Mouse (Mus musculus): ENCODE results near the gene Ppp1r12a.
A peak's percentile ranks its signal among the peaks of the same experiment; 100 is the strongest.

Gene Ppp1r12a

GRCm38 (mm10) chr10:108161261-108162256, at the start of gene Ppp1r12a:
TSS of gene Ppp1r12a (plus strand) at chr10:108162193.
- peak; percentile 84 for ATAC-seq (ENCODE audit: low TSS enrichment)

GRCm38 (mm10) chr10:108113361-108114237, 48.4 kb upstream of the Ppp1r12a start:
- ATAC-seq (ENCODE audit: low TSS enrichment), result no peak

- ATAC-seq (ENCODE audit: low TSS enrichment), result peak; percentile 67
Observed at GRCm38 (mm10) chr10:108118200-108119163, 43.5 kb upstream of the Ppp1r12a start.

- no peak for ATAC-seq (ENCODE audit: low TSS enrichment)
Observed at GRCm38 (mm10) chr10:108119416-108119815, 42.6 kb upstream of the Ppp1r12a start.

GRCm38 (mm10) chr10:108124934-108125599, 36.9 kb upstream of the Ppp1r12a start:
- ATAC-seq (ENCODE audit: low TSS enrichment), result no peak

- no peak for ATAC-seq (ENCODE audit: low TSS enrichment)
Observed at GRCm38 (mm10) chr10:108129167-108129566, 32.8 kb upstream of the Ppp1r12a start.

GRCm38 (mm10) chr10:108131858-108132257, 30.1 kb upstream of the Ppp1r12a start:
- no peak for ATAC-seq (ENCODE audit: low TSS enrichment)

- ATAC-seq (ENCODE audit: low TSS enrichment), result peak; percentile 66
Observed at GRCm38 (mm10) chr10:108133253-108133652, 28.7 kb upstream of the Ppp1r12a start.

GRCm38 (mm10) chr10:108133745-108134144, 28.2 kb upstream of the Ppp1r12a start:
- peak; percentile 60 for ATAC-seq (ENCODE audit: low TSS enrichment)

- ATAC-seq (ENCODE audit: low TSS enrichment), result no peak
Observed at GRCm38 (mm10) chr10:108138347-108138746, 23.6 kb upstream of the Ppp1r12a start.

GRCm38 (mm10) chr10:108139788-108140187, 22.2 kb upstream of the Ppp1r12a start:
- ATAC-seq (ENCODE audit: low TSS enrichment), result no peak

- no peak for ATAC-seq (ENCODE audit: low TSS enrichment)
Observed at GRCm38 (mm10) chr10:108140742-108141141, 21.3 kb upstream of the Ppp1r12a start.

GRCm38 (mm10) chr10:108143991-108144525, 17.9 kb upstream of the Ppp1r12a start:
- ATAC-seq (ENCODE audit: low TSS enrichment), result no peak

- no peak for ATAC-seq (ENCODE audit: low TSS enrichment)
Observed at GRCm38 (mm10) chr10:108145701-108146100, 16.3 kb upstream of the Ppp1r12a start.

GRCm38 (mm10) chr10:108147031-108147430, 15.0 kb upstream of the Ppp1r12a start:
- no peak for ATAC-seq (ENCODE audit: low TSS enrichment)

- no peak for ATAC-seq (ENCODE audit: low TSS enrichment)
Observed at GRCm38 (mm10) chr10:108153301-108153700, 8.7 kb upstream of the Ppp1r12a start.

GRCm38 (mm10) chr10:108155042-108155686, 6.8 kb upstream of the Ppp1r12a start:
- ATAC-seq (ENCODE audit: low TSS enrichment), result peak; percentile 66

GRCm38 (mm10) chr10:108155687-108156067, 6.3 kb upstream of the Ppp1r12a start:
- ATAC-seq (ENCODE audit: low TSS enrichment), result peak; percentile 51; the same call in 1 of the 2 replicates

- ATAC-seq (ENCODE audit: low TSS enrichment), result no peak
Observed at GRCm38 (mm10) chr10:108156128-108156527, 5.9 kb upstream of the Ppp1r12a start.

GRCm38 (mm10) chr10:108159002-108159401, 3.0 kb upstream of the Ppp1r12a start:
- ATAC-seq (ENCODE audit: low TSS enrichment), result no peak

All from frontal cortex, adult (tissue).